Mouse (Mus musculus): ENCODE data around the gene Ap2a1.
A peak's percentile ranks its signal among the peaks of the same experiment; 100 is the strongest.

The Ap2a1 gene

DNA sequence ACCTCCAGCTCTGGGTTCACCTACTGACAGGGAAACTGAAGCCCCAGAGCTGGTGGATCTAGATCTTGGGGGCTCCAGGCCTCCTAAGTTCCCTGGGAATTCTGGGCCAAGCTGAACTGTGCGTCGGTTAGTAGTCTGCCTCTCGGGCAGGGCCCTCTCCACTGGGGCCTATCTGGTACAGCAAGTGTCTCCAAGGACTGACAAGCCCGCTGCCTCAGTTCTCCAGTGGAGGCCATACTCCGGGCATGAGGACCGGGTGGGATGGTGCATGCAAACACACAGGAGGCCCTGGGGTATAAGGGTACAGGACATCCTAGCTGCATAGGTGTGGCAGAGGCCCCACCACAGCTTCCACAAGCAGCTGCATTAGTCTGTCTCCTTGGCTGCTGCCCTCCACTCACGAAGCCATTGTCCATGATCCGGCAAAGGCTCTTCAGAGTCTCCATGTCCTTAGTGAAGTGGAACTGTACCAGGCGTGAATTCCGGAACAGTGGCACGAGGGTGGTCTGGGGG is 65.3 kb downstream of the Ap2a1 start:
- no peak for DNase-seq

GRCm38 (mm10) chr7:44863210-44863609 is 66.1 kb downstream of the Ap2a1 start:
- DNase-seq, result peak in 1 of 2 experiments; percentile 27

- no peak for DNase-seq
These were observed 66.9 kb downstream of the Ap2a1 start for GRCm38 (mm10) chr7:44862434-44862833.

- DNase-seq, result peak in 1 of 2 experiments; percentile 32
These were observed 67.9 kb downstream of the Ap2a1 start for GRCm38 (mm10) chr7:44861429-44861816.

DNA sequence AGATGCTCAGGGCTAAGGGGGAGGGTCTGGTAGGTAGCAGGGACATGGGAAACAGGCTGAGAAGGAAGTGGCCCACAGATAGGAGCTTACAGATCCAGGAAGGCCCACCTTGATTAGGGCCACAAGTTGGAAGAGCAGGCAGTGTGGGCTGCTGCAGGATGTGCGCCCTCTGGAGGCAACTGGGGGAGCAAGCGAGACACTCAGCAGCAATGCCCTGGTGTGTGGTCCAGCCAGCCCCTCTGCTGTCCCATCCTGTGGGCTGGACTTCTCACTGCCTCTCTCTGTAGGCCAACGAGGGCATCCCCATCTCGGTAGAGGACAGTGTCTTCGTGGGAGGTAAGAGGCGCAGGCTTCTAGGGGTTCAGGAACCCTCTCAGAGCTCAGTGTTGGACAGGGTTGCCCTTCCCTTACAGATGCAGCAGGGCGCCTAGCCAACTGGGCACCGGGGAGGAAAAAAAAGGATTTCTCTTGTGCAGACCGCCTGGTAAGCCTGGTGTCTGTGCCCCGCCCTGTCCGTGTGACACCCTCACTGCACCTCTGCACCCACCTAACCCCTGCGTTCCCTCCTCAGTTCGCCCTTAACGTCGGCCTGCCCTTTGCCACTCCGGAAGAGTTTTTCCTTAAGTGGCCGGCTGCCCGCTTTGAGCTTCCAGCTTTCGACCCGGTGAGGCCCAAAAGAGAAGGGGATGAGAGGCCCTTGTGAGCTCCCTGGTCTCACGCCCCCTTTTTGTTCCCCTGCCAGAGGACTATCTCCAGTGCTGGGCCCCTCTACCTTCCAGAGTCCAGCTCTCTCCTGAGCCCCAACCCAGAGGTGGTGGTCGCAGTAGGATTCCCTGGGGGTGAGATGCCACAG is 68.5 kb downstream of the Ap2a1 start:
- DNase-seq, result peak; percentile 88 to 90

DNA sequence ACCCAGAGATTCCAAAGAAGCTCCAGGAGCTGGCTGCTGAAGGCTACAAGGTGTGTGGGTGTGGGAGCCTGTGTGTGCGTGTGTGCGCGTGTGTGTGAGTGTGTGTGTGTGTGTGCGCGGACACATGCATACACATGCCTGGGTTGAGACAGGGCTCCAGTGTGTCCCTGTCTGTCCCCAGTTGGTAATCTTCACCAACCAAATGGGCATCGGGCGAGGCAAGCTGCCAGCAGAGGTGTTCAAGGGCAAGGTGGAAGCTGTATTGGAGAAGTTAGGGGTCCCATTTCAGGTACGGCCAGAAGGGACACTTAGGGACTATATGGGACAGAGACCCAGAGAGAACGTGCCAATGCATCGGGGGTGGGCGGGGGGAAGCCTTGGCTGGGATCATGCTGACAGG is 69.4 kb downstream of the Ap2a1 start:
- peak in 1 of 2 experiments; percentile 39 for DNase-seq

- DNase-seq, result peak in 1 of 2 experiments; percentile 39
These were observed 71.4 kb downstream of the Ap2a1 start for GRCm38 (mm10) chr7:44857905-44858304.

GRCm38 (mm10) chr7:44857042-44857552 is 72.2 kb downstream of the Ap2a1 start, which contains the start of gene Pnkp:
Gene Pnkp, plus strand, starts transcription at chr7:44857139.
- peak; percentile 89 to 91 for DNase-seq

DNA sequence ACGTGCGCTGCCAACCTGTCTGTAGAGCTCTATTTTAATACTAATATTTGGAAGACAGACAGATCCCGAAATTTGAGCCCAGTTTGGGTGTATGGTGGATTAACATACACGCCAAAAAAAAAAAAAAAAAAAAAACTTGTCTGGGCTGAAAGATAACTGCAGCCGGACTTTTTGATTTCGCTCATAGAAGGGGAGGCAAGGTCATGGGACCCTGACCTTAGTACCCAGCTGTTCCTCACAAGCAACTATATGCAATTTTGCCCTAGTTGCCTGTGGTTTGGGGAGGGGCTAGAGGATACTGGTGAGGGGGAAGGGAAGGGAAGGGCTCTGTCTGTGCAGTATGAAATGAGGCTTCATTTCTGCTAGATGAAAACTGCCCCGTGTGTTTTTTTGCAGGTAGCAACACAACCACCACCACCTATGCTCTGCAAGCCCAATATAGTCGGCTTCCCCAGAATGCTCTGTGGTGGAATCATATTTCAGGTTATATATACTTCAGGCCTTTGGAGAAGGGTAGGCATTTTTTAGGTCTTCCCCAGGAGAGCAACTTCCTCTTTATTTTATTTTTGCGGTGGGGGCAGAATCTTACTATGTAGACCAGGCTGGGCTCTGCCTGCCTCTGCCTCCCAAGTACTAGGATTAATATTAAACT is 72.9 kb downstream of the Ap2a1 start:
- peak in 1 of 2 experiments; percentile 7 for DNase-seq

GRCm38 (mm10) chr7:44855036-44855435 is 74.3 kb downstream of the Ap2a1 start:
- DNase-seq, result no peak

GRCm38 (mm10) chr7:44854356-44855031 is 74.8 kb downstream of the Ap2a1 start:
- DNase-seq, result peak; percentile 85 to 87

DNA sequence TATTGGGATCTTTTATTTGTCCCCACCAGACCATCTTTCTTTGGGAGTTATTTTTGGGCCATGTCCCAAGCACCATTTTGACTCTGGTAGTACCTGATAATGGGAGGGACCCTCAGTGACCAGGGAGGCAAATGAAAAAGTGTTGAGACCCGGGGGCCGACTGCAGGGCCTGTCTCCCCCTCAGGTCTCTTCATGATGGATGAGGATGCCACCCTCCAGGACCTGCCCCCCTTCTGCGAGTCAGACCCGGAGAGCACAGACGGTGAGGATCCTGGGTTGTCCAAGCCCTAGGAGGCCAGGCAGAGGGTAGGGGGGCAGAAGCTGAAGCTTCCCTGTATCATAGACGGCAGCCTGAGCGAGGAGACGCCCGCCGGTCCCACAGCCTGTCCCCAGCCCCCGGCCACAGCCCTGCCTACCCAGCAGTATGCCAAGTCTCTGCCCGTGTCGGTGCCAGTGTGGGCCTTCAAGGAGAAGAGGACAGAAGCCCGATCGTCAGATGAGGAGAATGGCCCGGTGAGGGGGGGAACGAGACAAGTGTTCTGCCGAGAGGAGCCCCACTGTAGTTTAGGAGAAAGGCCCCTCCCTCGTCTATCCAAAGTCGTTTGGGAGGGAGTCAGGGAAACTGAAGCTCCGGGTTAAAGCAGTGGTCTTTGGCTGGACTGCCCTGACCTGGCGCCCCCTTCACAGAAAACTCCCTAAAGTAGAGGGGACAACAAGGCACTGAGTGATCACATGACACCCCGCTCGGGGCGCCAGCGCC is 75.5 kb downstream of the Ap2a1 start:
- DNase-seq, result peak in 1 of 2 experiments; percentile 56

GRCm38 (mm10) chr7:44853065-44853464 is 76.2 kb downstream of the Ap2a1 start:
- no peak for DNase-seq

DNA sequence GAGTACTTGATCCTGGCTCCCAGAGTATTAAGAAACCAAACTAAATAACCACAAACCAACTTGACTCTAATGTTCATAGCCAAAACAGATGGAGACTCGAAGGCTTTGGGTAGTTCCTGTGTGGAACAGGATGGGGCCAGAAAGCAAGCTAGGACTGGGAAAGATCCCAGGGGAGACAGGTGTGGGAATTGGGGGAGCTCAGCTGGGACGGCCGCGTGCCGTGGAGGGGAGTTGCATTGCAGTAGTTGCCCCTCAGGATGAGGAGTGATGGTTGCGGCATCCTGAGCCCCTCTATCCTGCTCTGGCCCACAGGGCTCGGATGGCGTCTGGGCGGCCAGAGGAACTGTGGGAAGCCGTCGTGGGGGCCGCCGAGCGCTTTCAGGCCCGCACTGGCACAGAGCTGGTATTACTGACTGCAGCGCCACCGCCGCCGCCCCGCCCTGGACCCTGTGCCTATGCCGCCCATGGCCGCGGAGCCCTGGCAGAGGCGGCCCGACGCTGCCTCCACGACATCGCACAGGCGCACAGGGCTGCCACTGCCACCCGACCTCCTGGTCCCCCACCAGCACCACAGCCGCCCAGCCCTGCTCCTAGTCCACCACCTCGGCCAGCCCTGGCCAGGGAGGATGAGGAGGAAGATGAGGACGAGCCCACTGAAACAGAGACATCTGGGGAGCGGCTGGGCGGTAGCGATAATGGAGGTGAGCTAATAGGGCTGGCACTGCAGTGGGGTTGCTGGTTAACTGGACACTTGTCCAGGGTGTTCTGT is 76.9 kb downstream of the Ap2a1 start:
- DNase-seq, result no peak

- DNase-seq, result no peak
These were observed 77.6 kb downstream of the Ap2a1 start for GRCm38 (mm10) chr7:44851625-44852234.

- no peak for DNase-seq
These were observed 78.3 kb downstream of the Ap2a1 start for GRCm38 (mm10) chr7:44850789-44851624.

Data from cerebellum, postnatal 10 days (tissue).